Mouse (Mus musculus) cerebellum, postnatal 14 days (tissue): ENCODE results near the gene Egfr.

Experiments
- DNase-seq, 2 experiments: peaks; one replicate each; pipeline ENCODE4 v3.0.0; 2021; ENCODE audit warnings: mixed read lengths in 2 of 2

Gene Egfr

GRCm38 (mm10) chr11:16752007-16752348 lies at the start of gene Egfr:
TSS of gene Egfr (plus strand) at chr11:16752203.
- DNase-seq = peak in 1 of 2 experiments; percentile 67

GRCm38 (mm10) chr11:16703221-16703620 lies 48.8 kb upstream of the Egfr start:
- no peak for DNase-seq

GRCm38 (mm10) chr11:16735083-16735644 lies 16.8 kb upstream of the Egfr start:
- DNase-seq = no peak

- DNase-seq = no peak
Observed at GRCm38 (mm10) chr11:16737323-16737722, 14.7 kb upstream of the Egfr start.

- DNase-seq = no peak
Observed at GRCm38 (mm10) chr11:16738691-16739090, 13.3 kb upstream of the Egfr start.

GRCm38 (mm10) chr11:16739155-16739554 lies 12.8 kb upstream of the Egfr start:
- no peak for DNase-seq

- peak; percentile 51 to 66 for DNase-seq
Observed at GRCm38 (mm10) chr11:16740691-16741611, 11.1 kb upstream of the Egfr start.

- peak; percentile 19 to 20 for DNase-seq
Observed at GRCm38 (mm10) chr11:16742251-16742650, 9.8 kb upstream of the Egfr start.

GRCm38 (mm10) chr11:16742821-16743220 lies 9.2 kb upstream of the Egfr start:
- no peak for DNase-seq

- DNase-seq = no peak
Observed at GRCm38 (mm10) chr11:16751457-16751982, 483 bp upstream of the Egfr start.

GRCm38 (mm10) chr11:16752349-16753153 lies 548 bp downstream of the Egfr start:
- peak; percentile 35 to 69 for DNase-seq

GRCm38 (mm10) chr11:16753154-16754040 lies 1.4 kb downstream of the Egfr start:
- DNase-seq = peak; percentile 25 to 33

- DNase-seq = no peak
Observed at GRCm38 (mm10) chr11:16759930-16760329, 7.9 kb downstream of the Egfr start.

GRCm38 (mm10) chr11:16761184-16761583 lies 9.2 kb downstream of the Egfr start:
- DNase-seq = no peak

- no peak for DNase-seq
Observed at GRCm38 (mm10) chr11:16766038-16766815, 14.2 kb downstream of the Egfr start.

GRCm38 (mm10) chr11:16767984-16768383 lies 16.0 kb downstream of the Egfr start:
- no peak for DNase-seq

- DNase-seq = peak; percentile 11 to 12
Observed at GRCm38 (mm10) chr11:16769276-16769675, 17.3 kb downstream of the Egfr start.

GRCm38 (mm10) chr11:16769709-16770303 lies 17.8 kb downstream of the Egfr start:
- peak; percentile 24 to 25 for DNase-seq

- DNase-seq = no peak
Observed at GRCm38 (mm10) chr11:16770966-16771365, 19.0 kb downstream of the Egfr start.

GRCm38 (mm10) chr11:16772717-16773116 lies 20.7 kb downstream of the Egfr start:
- no peak for DNase-seq

- DNase-seq = no peak
Observed at GRCm38 (mm10) chr11:16776967-16777366, 25.0 kb downstream of the Egfr start.
